Mouse (Mus musculus): ENCODE data around the gene Dnaja3. TPM values are rescaled to one million over a fixed set of nuclear protein-coding genes. Genes with fewer than 3 reads are reported as not detected.

Dnaja3 gene
- polyA plus RNA-seq, 1 experiment from 2014 or later: 71.6 TPM

GRCm38 (mm10) chr16:4722128-4722914 is 82.5 kb downstream of the Dnaja3 start:
- no peak overlapping the region for H3K27ac ChIP-seq (ENCODE audit: low read depth)
- no peak overlapping the region for H3K4me2 ChIP-seq (ENCODE audit: low read length)
- no peaks in the 10 kb centered on the region for H3K36me3 ChIP-seq (ENCODE audit: control insufficient read depth, insufficient read depth, low read length)
- H3K9me3 ChIP-seq (ENCODE audit: control insufficient read depth, low read length): no peaks in the 10 kb centered on the region
- ATAC-seq (replicated peaks; ENCODE audit: low FRiP score, low TSS enrichment, low read depth) (no peak), DNase-seq (ENCODE audit: low spot score) (no peak)
- 65% methylated on average over 7 of the region's 7 CpGs for WGBS
- H3K4me3 ChIP-seq (ENCODE audit: low read depth, low read length): no peak overlapping the region
- no peak overlapping the region for H3K9ac ChIP-seq (ENCODE audit: low read length)
- peaks cover 5% of the 10 kb centered on the region; the same call in 1 of the 2 replicates for H3K4me1 ChIP-seq (replicated peaks; ENCODE audit: control insufficient read depth, insufficient read depth, low read length)
- no peaks in the 10 kb centered on the region for H3K27me3 ChIP-seq (replicated peaks; ENCODE audit: control insufficient read depth, insufficient read depth, low read length)

GRCm38 (mm10) chr16:4722915-4723209 is 83.1 kb downstream of the Dnaja3 start:
- H3K4me2 ChIP-seq (ENCODE audit: low read length): no peak overlapping the region
- H3K9ac ChIP-seq (ENCODE audit: low read length): no peak overlapping the region
- H3K27me3 ChIP-seq (replicated peaks; ENCODE audit: control insufficient read depth, insufficient read depth, low read length): no peaks in the 10 kb centered on the region
- no peaks in the 10 kb centered on the region for H3K36me3 ChIP-seq (ENCODE audit: control insufficient read depth, insufficient read depth, low read length)
- H3K4me3 ChIP-seq (ENCODE audit: low read depth, low read length): no peak overlapping the region
- H3K9me3 ChIP-seq (ENCODE audit: control insufficient read depth, low read length): no peaks in the 10 kb centered on the region
- no peak overlapping the region for H3K27ac ChIP-seq (ENCODE audit: low read depth)
- WGBS: 76% methylated on average over 3 of the region's 3 CpGs
- DNase-seq (ENCODE audit: low spot score) (no peak), ATAC-seq (replicated peaks; ENCODE audit: low FRiP score, low TSS enrichment, low read depth) (no peak)
- H3K4me1 ChIP-seq (replicated peaks; ENCODE audit: control insufficient read depth, insufficient read depth, low read length): peaks cover 10% of the 10 kb centered on the region; the same call in 1 of the 2 replicates

GRCm38 (mm10) chr16:4725266-4725665 is 85.5 kb downstream of the Dnaja3 start:
- Histone ChIP-seq H3K4me1 (replicated peaks; ENCODE audit: control insufficient read depth, insufficient read depth, low read length) (peaks cover 10% of the 10 kb centered on the region; the same call in 1 of the 2 replicates), H3K9me3 (ENCODE audit: control insufficient read depth, low read length) (no peaks in the 10 kb centered on the region), H3K9ac (ENCODE audit: low read length) (no peak overlapping the region), H3K36me3 (ENCODE audit: control insufficient read depth, insufficient read depth, low read length) (no peaks in the 10 kb centered on the region), H3K27ac (ENCODE audit: low read depth) (no peak overlapping the region), H3K27me3 (replicated peaks; ENCODE audit: control insufficient read depth, insufficient read depth, low read length) (no peaks in the 10 kb centered on the region), H3K4me2 (ENCODE audit: low read length) (no peak overlapping the region), H3K4me3 (ENCODE audit: low read depth, low read length) (no peak overlapping the region)
- WGBS: 72% methylated on average over 4 of the region's 4 CpGs
- ATAC-seq (replicated peaks; ENCODE audit: low FRiP score, low TSS enrichment, low read depth) (no peak), DNase-seq (ENCODE audit: low spot score) (no peak)

- Histone ChIP-seq H3K9me3 (ENCODE audit: control insufficient read depth, low read length) (no peaks in the 10 kb centered on the region), H3K27ac (ENCODE audit: low read depth) (peak within 1 kb of the TSS; percentile 47), H3K4me1 (replicated peaks; ENCODE audit: control insufficient read depth, insufficient read depth, low read length) (peaks cover 10% of the 10 kb centered on the region; the same call in 1 of the 2 replicates), H3K4me2 (ENCODE audit: low read length) (peak within 1 kb of the TSS; percentile 85), H3K9ac (ENCODE audit: low read length) (peak within 1 kb of the TSS; percentile 87), H3K27me3 (replicated peaks; ENCODE audit: control insufficient read depth, insufficient read depth, low read length) (no peaks in the 10 kb centered on the region), H3K4me3 (ENCODE audit: low read depth, low read length) (peak within 1 kb of the TSS; percentile 93), H3K36me3 (ENCODE audit: control insufficient read depth, insufficient read depth, low read length) (no peaks in the 10 kb centered on the region)
- 5% methylated on average over 35 of the region's 35 CpGs for WGBS
- peak; percentile 96 for ATAC-seq (replicated peaks; ENCODE audit: low FRiP score, low TSS enrichment, low read depth)
- peak; percentile 96 for DNase-seq (ENCODE audit: low spot score)
These were observed 86.2 kb downstream of the Dnaja3 start, which contains the start of gene Hmox2 for GRCm38 (mm10) chr16:4725780-4726527. TSS of gene Hmox2 (plus strand) at chr16:4726361.

- WGBS: 1% methylated on average over 40 of the region's 40 CpGs
- DNase-seq (ENCODE audit: low spot score) (peak; percentile 81), ATAC-seq (replicated peaks; ENCODE audit: low FRiP score, low TSS enrichment, low read depth) (peak; percentile 69)
- peak overlapping the region; percentile 93 for H3K4me3 ChIP-seq (ENCODE audit: low read depth, low read length)
- peak overlapping the region; percentile 85 for H3K4me2 ChIP-seq (ENCODE audit: low read length)
- peak overlapping the region; percentile 87 for H3K9ac ChIP-seq (ENCODE audit: low read length)
- H3K36me3 ChIP-seq (ENCODE audit: control insufficient read depth, insufficient read depth, low read length): no peaks in the 10 kb centered on the region
- H3K27ac ChIP-seq (ENCODE audit: low read depth): peak overlapping the region; percentile 47
- no peaks in the 10 kb centered on the region for H3K9me3 ChIP-seq (ENCODE audit: control insufficient read depth, low read length)
- no peaks in the 10 kb centered on the region for H3K27me3 ChIP-seq (replicated peaks; ENCODE audit: control insufficient read depth, insufficient read depth, low read length)
- H3K4me1 ChIP-seq (replicated peaks; ENCODE audit: control insufficient read depth, insufficient read depth, low read length): peaks cover 10% of the 10 kb centered on the region; the same call in 1 of the 2 replicates
These were observed 86.8 kb downstream of the Dnaja3 start for GRCm38 (mm10) chr16:4726528-4727128.

GRCm38 (mm10) chr16:4727526-4727925 is 87.7 kb downstream of the Dnaja3 start:
- Histone ChIP-seq H3K4me1 (replicated peaks; ENCODE audit: control insufficient read depth, insufficient read depth, low read length) (peaks cover 10% of the 10 kb centered on the region; the same call in 1 of the 2 replicates), H3K27ac (ENCODE audit: low read depth) (no peak overlapping the region), H3K9ac (ENCODE audit: low read length) (no peak overlapping the region; the same call in 1 of the 2 replicates), H3K4me2 (ENCODE audit: low read length) (peak overlapping the region; percentile 85), H3K9me3 (ENCODE audit: control insufficient read depth, low read length) (no peaks in the 10 kb centered on the region), H3K27me3 (replicated peaks; ENCODE audit: control insufficient read depth, insufficient read depth, low read length) (no peaks in the 10 kb centered on the region), H3K4me3 (ENCODE audit: low read depth, low read length) (peak overlapping the region; percentile 93; the same call in 1 of the 2 replicates), H3K36me3 (ENCODE audit: control insufficient read depth, insufficient read depth, low read length) (no peaks in the 10 kb centered on the region)
- ATAC-seq (replicated peaks; ENCODE audit: low FRiP score, low TSS enrichment, low read depth) (no peak), DNase-seq (ENCODE audit: low spot score) (no peak)
- 95% methylated on average over 1 of the region's 1 CpGs for WGBS

GRCm38 (mm10) chr16:4727963-4728362 is 88.2 kb downstream of the Dnaja3 start:
- Histone ChIP-seq H3K36me3 (ENCODE audit: control insufficient read depth, insufficient read depth, low read length) (no peaks in the 10 kb centered on the region), H3K9ac (ENCODE audit: low read length) (no peak overlapping the region), H3K4me2 (ENCODE audit: low read length) (peak overlapping the region; percentile 85; the same call in 1 of the 2 replicates), H3K9me3 (ENCODE audit: control insufficient read depth, low read length) (no peaks in the 10 kb centered on the region), H3K4me3 (ENCODE audit: low read depth, low read length) (no peak overlapping the region), H3K27me3 (replicated peaks; ENCODE audit: control insufficient read depth, insufficient read depth, low read length) (no peaks in the 10 kb centered on the region), H3K27ac (ENCODE audit: low read depth) (no peak overlapping the region), H3K4me1 (replicated peaks; ENCODE audit: control insufficient read depth, insufficient read depth, low read length) (peaks cover 10% of the 10 kb centered on the region; the same call in 1 of the 2 replicates)
- WGBS: 72% methylated on average over 1 of the region's 1 CpGs
- ATAC-seq (replicated peaks; ENCODE audit: low FRiP score, low TSS enrichment, low read depth) (no peak), DNase-seq (ENCODE audit: low spot score) (no peak)

- WGBS: 74% methylated on average over 3 of the region's 3 CpGs
- ATAC-seq (replicated peaks; ENCODE audit: low FRiP score, low TSS enrichment, low read depth): no peak
- no peak overlapping the region for H3K4me2 ChIP-seq (ENCODE audit: low read length)
These were observed 91.1 kb downstream of the Dnaja3 start for GRCm38 (mm10) chr16:4730776-4731358.

More at GRCm38 (mm10) chr16:4730776-4731358, 91.1 kb downstream of the Dnaja3 start:
- no peak overlapping the region for H3K27ac ChIP-seq (ENCODE audit: low read depth)
- no peaks in the 10 kb centered on the region for H3K9me3 ChIP-seq (ENCODE audit: control insufficient read depth, low read length)
- H3K27me3 ChIP-seq (replicated peaks; ENCODE audit: control insufficient read depth, insufficient read depth, low read length): no peaks in the 10 kb centered on the region
- DNase-seq (ENCODE audit: low spot score): no peak
- peaks cover 10% of the 10 kb centered on the region; the same call in 1 of the 2 replicates for H3K4me1 ChIP-seq (replicated peaks; ENCODE audit: control insufficient read depth, insufficient read depth, low read length)
- no peak overlapping the region for H3K9ac ChIP-seq (ENCODE audit: low read length)
- no peak overlapping the region for H3K4me3 ChIP-seq (ENCODE audit: low read depth, low read length)
- no peaks in the 10 kb centered on the region for H3K36me3 ChIP-seq (ENCODE audit: control insufficient read depth, insufficient read depth, low read length)

Measured in intestine, embryonic 14.5 days (tissue).